Mouse (Mus musculus) adrenal gland, adult 18-20 months (tissue): ENCODE measurements at regions not wholly inside any gene's neighbourhood (a gene's known extent, or its start where the extent isn't known, plus 50 kb on each side); places are given as distances from the start of the nearest gene placed in this dataset.

ENCODE experiments used
- DNase-seq, 2 experiments: peaks; one replicate each; pipeline ENCODE4 v3.0.0; 2021 to 2022; ENCODE audit warnings: low spot score in 2 of 2

- DNase-seq: no peak
Measured at GRCm38 (mm10) chr13:99847531-99847930, 53.4 kb downstream of the Cartpt start.

GRCm38 (mm10) chr13:99842626-99843025, 58.3 kb downstream of the Cartpt start:
- peak in 1 of 2 experiments; percentile 31 for DNase-seq

GRCm38 (mm10) chr13:99839446-99839845, 61.4 kb downstream of the Cartpt start:
- no peak for DNase-seq

- DNase-seq: peak; percentile 63 to 66
Measured at GRCm38 (mm10) chr13:99837772-99838425, 63.0 kb downstream of the Cartpt start.

GRCm38 (mm10) chr13:99837180-99837579, 63.7 kb downstream of the Cartpt start:
- no peak for DNase-seq

- DNase-seq: no peak
Measured at GRCm38 (mm10) chr13:99836586-99836985, 64.3 kb downstream of the Cartpt start.

GRCm38 (mm10) chr13:99835518-99835917, 65.4 kb downstream of the Cartpt start:
- DNase-seq: no peak

GRCm38 (mm10) chr13:99830080-99830724, 70.7 kb downstream of the Cartpt start:
- no peak for DNase-seq

GRCm38 (mm10) chr13:99827573-99827972, 73.3 kb downstream of the Cartpt start:
- no peak for DNase-seq

- DNase-seq: no peak
Measured at GRCm38 (mm10) chr13:99824625-99825024, 76.3 kb downstream of the Cartpt start.

GRCm38 (mm10) chr13:99816666-99817065, 84.2 kb downstream of the Cartpt start:
- DNase-seq: no peak

GRCm38 (mm10) chr13:99815786-99816185, 85.1 kb downstream of the Cartpt start:
- no peak for DNase-seq

- no peak for DNase-seq
Measured at GRCm38 (mm10) chr13:99814801-99815200, 86.1 kb downstream of the Cartpt start.

GRCm38 (mm10) chr13:99814033-99814556, 86.8 kb downstream of the Cartpt start:
- no peak for DNase-seq

- DNase-seq: no peak
Measured at GRCm38 (mm10) chr13:99794448-99794847, 106.4 kb downstream of the Cartpt start.

GRCm38 (mm10) chr13:99793786-99794435, 107.0 kb downstream of the Cartpt start:
- DNase-seq: no peak

- DNase-seq: no peak
Measured at GRCm38 (mm10) chr13:99793001-99793400, 107.9 kb downstream of the Cartpt start.

- DNase-seq: no peak
Measured at GRCm38 (mm10) chr13:99790951-99791350, 109.9 kb downstream of the Cartpt start.

GRCm38 (mm10) chr13:99787760-99788159, 113.1 kb downstream of the Cartpt start:
- no peak for DNase-seq

- DNase-seq: no peak
Measured at GRCm38 (mm10) chr13:99785427-99785826, 115.5 kb downstream of the Cartpt start.

GRCm38 (mm10) chr13:99784314-99784713, 116.6 kb downstream of the Cartpt start:
- no peak for DNase-seq
